Mouse (Mus musculus) lung, adult 2 months (tissue): Measurements from ENCODE around the gene Gm867.

ENCODE experiments used
- CTCF ChIP-seq: fragments of 200-500 bp; IDR thresholded peaks from 2 replicates; pipeline ENCODE4 v1.5.1; 2011; ENCODE audit warnings: mild to moderate bottlenecking, low read length, control low read depth; ENCODE audit not compliant: insufficient read depth
- POLR2A ChIP-seq: fragments of 200-500 bp; IDR thresholded peaks from 2 replicates; pipeline ENCODE4 v1.6.1; 2011; ENCODE audit warnings: low read depth, mild to moderate bottlenecking, control low read depth, low read length, borderline replicate concordance; ENCODE audit errors: extremely low read depth

GRCm38 (mm10) chr10:75898039-75898564 is 42.4 kb downstream of the Gm867 start:
- TF ChIP-seq POLR2A (no peak), CTCF (no peak)
